Mouse (Mus musculus): ENCODE measurements around the gene Zfp951.
"Not testable (repeated sequence)": the region's sequence is repeated elsewhere in the genome, so short reads cannot be mapped to it uniquely, and the experiment has no call there.

The Zfp951 gene

DNA sequence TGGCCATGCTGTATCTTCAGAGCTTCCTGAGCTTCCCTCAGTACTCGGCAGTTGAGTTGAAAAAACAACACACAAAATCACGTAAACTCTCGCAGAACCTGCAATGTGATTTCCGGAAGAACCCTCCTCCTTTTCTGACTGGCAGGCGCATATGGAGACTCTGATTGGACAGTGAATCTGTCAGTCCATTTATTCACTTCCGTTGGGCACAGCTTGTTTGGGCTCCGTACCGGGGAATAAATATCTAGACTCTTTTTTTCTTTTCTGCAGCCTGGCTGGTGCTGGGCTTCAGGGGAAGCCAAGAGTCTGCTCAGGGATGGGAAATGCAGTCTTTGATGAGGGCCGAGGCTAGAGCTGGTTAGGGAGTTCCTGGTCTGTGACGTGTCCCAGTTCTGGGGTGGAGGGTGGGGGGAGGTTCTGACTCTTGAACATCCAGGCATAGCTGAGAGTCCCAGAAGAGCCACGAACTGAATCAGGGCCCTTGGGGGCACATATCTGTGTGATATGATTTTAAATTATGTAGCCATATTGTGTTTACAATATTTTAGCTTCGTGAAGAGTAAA lies at the start of gene Zfp951:
Gene Zfp951 (minus strand): TSS at position 109 of the 564 bp plus-strand sequence.
- not testable (repeated sequence) for DNase-seq (ENCODE audit: low spot score)

- not testable (repeated sequence) for DNase-seq (ENCODE audit: low spot score)
Measured at GRCm38 (mm10) chr5:104906556-104906955, 46.7 kb upstream of the Zfp951 start.

GRCm38 (mm10) chr5:104859045-104859961 lies 567 bp downstream of the Zfp951 start:
- DNase-seq (ENCODE audit: low spot score), result not testable (repeated sequence)

GRCm38 (mm10) chr5:104854546-104854945 lies 5.3 kb downstream of the Zfp951 start:
- DNase-seq (ENCODE audit: low spot score), result not testable (repeated sequence)

GRCm38 (mm10) chr5:104833330-104833729 lies 26.5 kb downstream of the Zfp951 start:
- DNase-seq (ENCODE audit: low spot score), result no peak

- DNase-seq (ENCODE audit: low spot score), result no peak
Measured at GRCm38 (mm10) chr5:104829611-104830010, 30.3 kb downstream of the Zfp951 start.

DNA sequence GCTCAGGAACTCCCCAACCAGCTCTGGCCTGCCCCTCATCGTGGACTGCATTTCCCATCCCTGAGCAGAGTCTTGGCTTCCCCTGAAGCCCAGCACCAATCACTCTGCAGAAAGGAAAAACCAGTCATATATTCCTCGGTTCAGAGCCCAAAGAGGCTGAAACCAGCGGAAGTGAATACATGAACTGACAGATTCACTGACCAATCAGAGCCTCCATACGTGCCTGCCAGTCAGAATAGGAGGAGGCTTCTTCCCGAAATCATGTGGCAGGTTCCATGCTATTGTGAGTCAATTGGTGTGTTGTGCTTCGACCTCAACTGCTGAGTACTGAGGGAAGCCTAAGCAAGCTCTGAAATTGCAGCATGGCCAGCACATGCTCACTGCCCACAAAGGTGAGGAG lies 89.7 kb downstream of the Zfp951 start:
- not testable (repeated sequence) for DNase-seq (ENCODE audit: low spot score)
